Mouse (Mus musculus): ENCODE data around the gene Abtb1. TPM values are rescaled to one million over a fixed set of nuclear protein-coding genes. Genes with fewer than 3 reads are reported as not detected.

Abtb1 gene
- polyA plus RNA-seq, 1 experiment from 2014 or later: 26.4 TPM

GRCm38 (mm10) chr6:88826088-88826487 is 15.7 kb downstream of the Abtb1 start:
- H3K4me1 ChIP-seq: peaks cover 19% of the 10 kb centered on the region
- H3K36me3 ChIP-seq (replicated peaks): no peaks in the 10 kb centered on the region
- no peak for DNase-seq (ENCODE audit: low spot score)
- H3K9me3 ChIP-seq: no peaks in the 10 kb centered on the region
- WGBS: 48% methylated on average over 3 of the region's 3 CpGs
- no peak overlapping the region for H3K4me3 ChIP-seq
- H3K27me3 ChIP-seq (replicated peaks; ENCODE audit: low read depth, poor library complexity, severe bottlenecking): peaks cover 9% of the 10 kb centered on the region; the same call in 1 of the 2 replicates
- H3K27ac ChIP-seq (replicated peaks): no peak overlapping the region

DNA sequence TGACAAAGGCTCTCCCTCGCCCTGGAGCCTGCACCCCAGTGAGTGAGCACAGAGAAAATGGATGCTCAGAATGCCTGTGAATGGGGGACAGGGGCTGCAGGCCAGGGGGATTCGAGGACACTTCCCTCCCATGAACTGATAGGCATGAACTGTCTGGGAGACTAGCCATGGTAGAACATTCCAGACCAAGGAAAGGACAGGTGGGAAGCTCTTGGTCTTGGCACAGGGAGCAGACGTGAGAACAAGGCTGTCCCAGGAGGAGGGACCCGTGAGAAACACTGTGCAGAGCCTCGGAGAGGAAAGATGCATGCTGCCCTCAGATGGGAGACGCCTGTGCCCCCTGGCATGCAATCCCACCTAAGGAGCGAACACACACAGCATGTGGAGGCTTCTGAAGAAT is 17.6 kb downstream of the Abtb1 start:
- no peak overlapping the region for H3K4me3 ChIP-seq
- no peaks in the 10 kb centered on the region for H3K9me3 ChIP-seq
- H3K27me3 ChIP-seq (replicated peaks; ENCODE audit: low read depth, poor library complexity, severe bottlenecking): no peaks in the 10 kb centered on the region
- H3K36me3 ChIP-seq (replicated peaks): no peaks in the 10 kb centered on the region
- 71% methylated on average over 7 of the region's 7 CpGs for whole genome bisulfite sequencing
- peaks cover 31% of the 10 kb centered on the region for H3K4me1 ChIP-seq
- H3K27ac ChIP-seq (replicated peaks): no peak overlapping the region
- no peak for DNase-seq (ENCODE audit: low spot score)

DNA sequence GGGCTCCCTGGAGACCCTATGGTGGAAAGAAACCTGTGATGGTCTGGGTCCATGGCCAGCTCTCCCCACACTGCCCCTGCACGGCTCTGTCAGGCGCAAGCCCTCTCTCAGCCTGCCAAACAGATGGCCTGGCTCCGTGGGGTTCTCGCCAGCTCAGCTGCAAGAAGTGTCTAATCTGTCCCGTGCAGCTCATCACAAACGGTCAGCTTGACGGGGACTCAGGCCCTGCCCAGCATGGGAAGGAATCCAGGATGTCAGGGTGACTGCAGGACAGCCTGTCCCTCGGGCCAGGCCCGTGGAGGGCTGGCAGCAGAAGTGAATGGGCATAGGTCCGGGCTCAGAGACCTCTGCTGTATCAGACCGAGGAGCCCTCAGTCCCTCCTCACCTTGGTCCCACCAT is 19.9 kb downstream of the Abtb1 start:
- Histone ChIP-seq H3K27ac (replicated peaks) (no peak overlapping the region), H3K9me3 (no peaks in the 10 kb centered on the region), H3K4me1 (peaks cover 23% of the 10 kb centered on the region), H3K4me3 (no peak overlapping the region), H3K27me3 (replicated peaks; ENCODE audit: low read depth, poor library complexity, severe bottlenecking) (no peaks in the 10 kb centered on the region), H3K36me3 (replicated peaks) (no peaks in the 10 kb centered on the region)
- DNase-seq (ENCODE audit: low spot score): no peak
- 86% methylated on average over 11 of the region's 11 CpGs for WGBS

GRCm38 (mm10) chr6:88821294-88821693 is 20.5 kb downstream of the Abtb1 start:
- H3K4me3 ChIP-seq: no peak overlapping the region
- no peaks in the 10 kb centered on the region for H3K9me3 ChIP-seq
- H3K27me3 ChIP-seq (replicated peaks; ENCODE audit: low read depth, poor library complexity, severe bottlenecking): no peaks in the 10 kb centered on the region
- WGBS: 92% methylated on average over 6 of the region's 6 CpGs
- no peaks in the 10 kb centered on the region for H3K36me3 ChIP-seq (replicated peaks)
- DNase-seq (ENCODE audit: low spot score): no peak
- no peak overlapping the region for H3K27ac ChIP-seq (replicated peaks)
- peaks cover 17% of the 10 kb centered on the region for H3K4me1 ChIP-seq

- H3K27ac ChIP-seq (replicated peaks): no peak overlapping the region
- H3K9me3 ChIP-seq: no peaks in the 10 kb centered on the region
- no peaks in the 10 kb centered on the region for H3K36me3 ChIP-seq (replicated peaks)
- 0 out of 2 replicates have a peak, but pooled peaks cover 3% of the 10 kb centered on the region for H3K27me3 ChIP-seq (replicated peaks; ENCODE audit: low read depth, poor library complexity, severe bottlenecking)
- DNase-seq (ENCODE audit: low spot score): no peak
- peaks cover 15% of the 10 kb centered on the region for H3K4me1 ChIP-seq
- no peak overlapping the region for H3K4me3 ChIP-seq
- 39% methylated on average over 3 of the region's 3 CpGs for WGBS
Observed at GRCm38 (mm10) chr6:88820853-88821252, 20.9 kb downstream of the Abtb1 start.

DNA sequence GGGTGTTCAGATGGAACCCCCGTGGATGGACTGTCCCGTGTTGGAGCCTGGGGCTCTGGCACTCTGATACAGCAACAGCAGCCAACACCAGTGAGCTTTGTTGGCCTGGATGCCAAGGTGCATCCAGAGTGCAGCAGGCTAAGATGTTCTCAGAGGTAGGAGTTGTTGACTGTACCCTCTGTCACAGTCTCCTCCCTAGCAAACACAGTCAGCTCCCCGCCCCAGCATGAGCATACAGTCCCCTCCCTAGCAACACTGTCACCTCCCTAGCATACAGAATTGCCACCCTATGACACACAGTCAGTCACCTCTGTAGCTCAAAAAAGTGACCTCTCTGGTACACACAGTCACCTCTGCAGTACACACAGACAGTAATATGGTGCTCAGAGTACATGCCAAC is 24.9 kb downstream of the Abtb1 start:
- Histone ChIP-seq H3K4me1 (peaks cover 29% of the 10 kb centered on the region), H3K9me3 (no peaks in the 10 kb centered on the region), H3K27me3 (replicated peaks; ENCODE audit: low read depth, poor library complexity, severe bottlenecking) (0 out of 2 replicates have a peak, but pooled peaks cover 3% of the 10 kb centered on the region), H3K27ac (replicated peaks) (no peak overlapping the region), H3K4me3 (no peak overlapping the region), H3K36me3 (replicated peaks) (no peaks in the 10 kb centered on the region)
- DNase-seq (ENCODE audit: low spot score): no peak
- WGBS: 83% methylated on average over 3 of the region's 3 CpGs

- Histone ChIP-seq H3K27ac (replicated peaks) (no peak overlapping the region; the same call in 1 of the 2 replicates), H3K27me3 (replicated peaks; ENCODE audit: low read depth, poor library complexity, severe bottlenecking) (0 out of 2 replicates have a peak, but pooled peaks cover 3% of the 10 kb centered on the region), H3K9me3 (no peaks in the 10 kb centered on the region), H3K4me3 (no peak overlapping the region), H3K4me1 (peaks cover 34% of the 10 kb centered on the region), H3K36me3 (replicated peaks) (no peaks in the 10 kb centered on the region)
- no peak for DNase-seq (ENCODE audit: low spot score)
- 88% methylated on average over 3 of the region's 3 CpGs for WGBS
Observed at GRCm38 (mm10) chr6:88815489-88815888, 26.3 kb downstream of the Abtb1 start.

DNA sequence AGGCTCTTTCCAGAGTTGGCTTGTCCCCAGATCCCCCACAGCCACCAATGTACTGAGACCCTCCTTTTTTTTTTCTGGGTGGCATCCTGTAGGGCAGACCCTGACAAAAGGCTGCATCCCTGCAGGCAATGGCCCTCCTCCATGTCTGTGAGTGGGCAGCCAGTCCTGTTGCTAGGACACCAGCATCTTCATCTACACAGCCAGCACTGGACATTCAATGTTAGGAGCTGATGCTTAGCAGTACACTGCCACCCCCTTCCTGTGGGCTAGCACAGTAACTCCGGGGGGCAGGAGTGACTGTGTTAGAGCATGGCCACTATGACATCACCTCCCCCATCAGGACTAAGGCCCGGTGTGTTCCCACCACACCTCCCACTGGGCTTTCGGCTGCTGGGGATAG is 26.7 kb downstream of the Abtb1 start:
- no peaks in the 10 kb centered on the region for H3K36me3 ChIP-seq (replicated peaks)
- peak overlapping the region; percentile 30; the same call in 1 of the 2 replicates for H3K27ac ChIP-seq (replicated peaks)
- H3K27me3 ChIP-seq (replicated peaks; ENCODE audit: low read depth, poor library complexity, severe bottlenecking): 0 out of 2 replicates have a peak, but pooled peaks cover 3% of the 10 kb centered on the region
- H3K9me3 ChIP-seq: no peaks in the 10 kb centered on the region
- DNase-seq (ENCODE audit: low spot score): no peak
- no peak overlapping the region for H3K4me3 ChIP-seq
- 74% methylated on average over 3 of the region's 3 CpGs for WGBS
- H3K4me1 ChIP-seq: peaks cover 36% of the 10 kb centered on the region

DNA sequence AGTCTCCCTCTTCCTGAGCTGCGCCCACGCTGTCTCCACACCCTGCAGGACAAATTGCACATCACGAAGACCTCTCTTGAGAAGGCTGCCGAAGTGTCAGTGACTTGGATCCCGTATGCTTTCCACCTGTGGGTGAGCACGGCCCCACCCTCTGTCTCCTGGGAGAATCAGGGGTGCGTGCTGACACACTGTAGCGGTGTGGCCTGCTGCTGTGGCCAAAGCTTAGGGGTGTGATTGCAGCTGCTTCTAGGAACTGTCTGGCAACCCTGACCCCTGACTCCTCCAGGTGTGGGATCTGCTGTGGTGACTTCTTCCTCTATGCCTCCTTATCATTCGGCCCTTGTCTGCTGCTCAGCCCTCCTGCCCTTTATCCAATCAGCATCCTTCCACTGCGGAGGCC is 28.0 kb downstream of the Abtb1 start:
- Histone ChIP-seq H3K9me3 (no peaks in the 10 kb centered on the region), H3K36me3 (replicated peaks) (no peaks in the 10 kb centered on the region), H3K27ac (replicated peaks) (no peak overlapping the region), H3K4me1 (peaks cover 43% of the 10 kb centered on the region), H3K4me3 (no peak overlapping the region), H3K27me3 (replicated peaks; ENCODE audit: low read depth, poor library complexity, severe bottlenecking) (0 out of 2 replicates have a peak, but pooled peaks cover 3% of the 10 kb centered on the region)
- DNase-seq (ENCODE audit: low spot score): no peak
- 86% methylated on average over 10 of the region's 10 CpGs for WGBS

DNA sequence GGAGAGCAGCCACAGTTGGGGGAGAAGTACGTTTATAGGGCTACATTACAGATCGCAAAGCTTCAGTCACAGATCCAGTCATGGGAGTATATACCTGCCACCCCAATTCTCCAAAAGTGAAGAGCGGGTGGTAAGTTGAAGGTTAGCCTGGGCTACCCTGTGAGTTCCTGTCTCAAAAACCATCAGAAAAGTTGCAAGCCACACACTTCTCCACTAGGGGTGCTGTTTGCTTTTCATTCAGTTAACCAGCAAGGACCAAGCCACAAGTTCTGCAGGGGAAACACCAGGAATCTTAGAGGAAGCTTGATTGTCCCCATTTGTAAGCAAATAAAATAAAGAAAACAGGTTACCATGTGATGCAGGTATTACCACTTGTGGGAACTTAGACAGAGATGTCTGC is 28.9 kb downstream of the Abtb1 start:
- WGBS: 72% methylated on average over 3 of the region's 3 CpGs
- Histone ChIP-seq H3K27me3 (replicated peaks; ENCODE audit: low read depth, poor library complexity, severe bottlenecking) (0 out of 2 replicates have a peak, but pooled peaks cover 3% of the 10 kb centered on the region), H3K9me3 (no peaks in the 10 kb centered on the region), H3K4me1 (peaks cover 45% of the 10 kb centered on the region), H3K27ac (replicated peaks) (no peak overlapping the region), H3K36me3 (replicated peaks) (no peaks in the 10 kb centered on the region), H3K4me3 (no peak overlapping the region)
- DNase-seq (ENCODE audit: low spot score): peak; percentile 54

DNA sequence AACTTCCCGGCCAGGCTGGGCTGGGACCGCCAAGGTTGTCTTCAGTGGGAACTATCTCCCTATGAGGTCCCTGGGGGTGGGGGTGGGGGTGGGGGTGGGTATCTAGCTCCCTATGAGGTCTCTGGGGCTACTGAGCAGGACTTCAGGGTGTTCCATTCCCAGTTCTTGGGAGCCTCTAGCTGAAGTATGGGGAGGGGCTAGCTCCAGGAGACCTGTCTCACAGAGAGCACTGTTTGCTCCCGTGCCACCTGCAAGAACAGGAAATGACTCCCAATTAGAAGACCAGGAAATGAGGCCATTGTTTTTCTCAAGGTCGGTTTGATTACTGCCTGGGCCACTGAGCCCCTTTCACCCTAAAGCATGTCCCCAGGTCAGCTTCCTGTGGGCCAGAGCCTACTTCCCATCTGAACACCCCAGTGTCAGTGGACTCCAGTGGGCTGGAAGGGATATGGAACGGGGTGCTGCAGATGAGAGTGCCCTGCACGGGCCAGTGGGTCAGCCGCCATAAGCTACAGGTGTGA is 29.8 kb downstream of the Abtb1 start:
- Histone ChIP-seq H3K27ac (replicated peaks) (peak overlapping the region; percentile 54), H3K36me3 (replicated peaks) (no peaks in the 10 kb centered on the region), H3K4me3 (no peak overlapping the region), H3K4me1 (peaks cover 51% of the 10 kb centered on the region), H3K9me3 (no peaks in the 10 kb centered on the region), H3K27me3 (replicated peaks; ENCODE audit: low read depth, poor library complexity, severe bottlenecking) (0 out of 2 replicates have a peak, but pooled peaks cover 3% of the 10 kb centered on the region)
- WGBS: 64% methylated on average over 7 of the region's 7 CpGs
- no peak for DNase-seq (ENCODE audit: low spot score)

- no peaks in the 10 kb centered on the region for H3K9me3 ChIP-seq
- H3K4me3 ChIP-seq: no peak overlapping the region
- WGBS: 28% methylated on average over 7 of the region's 7 CpGs
- H3K4me1 ChIP-seq: peaks cover 51% of the 10 kb centered on the region
- H3K27ac ChIP-seq (replicated peaks): peak overlapping the region; percentile 54
- H3K36me3 ChIP-seq (replicated peaks): no peaks in the 10 kb centered on the region
- no peak for DNase-seq (ENCODE audit: low spot score)
- H3K27me3 ChIP-seq (replicated peaks; ENCODE audit: low read depth, poor library complexity, severe bottlenecking): 0 out of 2 replicates have a peak, but pooled peaks cover 3% of the 10 kb centered on the region
Observed at GRCm38 (mm10) chr6:88811396-88811795, 30.4 kb downstream of the Abtb1 start.

DNA sequence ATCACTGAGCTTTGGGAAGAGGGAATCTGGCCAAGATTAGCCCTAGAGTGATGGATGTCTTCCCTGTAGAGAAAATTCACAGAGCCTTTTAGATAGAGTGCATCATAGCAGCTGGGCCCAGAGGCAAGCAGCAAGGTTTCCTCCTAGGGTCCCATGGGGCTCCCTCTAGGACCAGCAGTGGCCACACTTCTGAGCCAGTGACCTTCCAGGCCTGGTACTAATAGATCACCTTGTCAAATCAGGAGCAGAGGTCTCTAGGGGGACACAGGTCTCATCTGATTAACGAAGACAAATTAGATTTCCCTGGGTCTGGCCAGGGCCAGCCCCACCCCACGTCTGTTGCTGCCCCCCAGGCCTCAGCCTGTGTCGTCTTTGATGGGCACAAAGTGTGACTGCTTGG is 31.5 kb downstream of the Abtb1 start:
- 43% methylated on average over 3 of the region's 3 CpGs for WGBS
- Histone ChIP-seq H3K9me3 (no peaks in the 10 kb centered on the region), H3K27ac (replicated peaks) (0 out of 2 replicates have a peak overlapping the region, but pooled peaks have one; percentile 41), H3K4me3 (no peak overlapping the region), H3K27me3 (replicated peaks; ENCODE audit: low read depth, poor library complexity, severe bottlenecking) (no peaks in the 10 kb centered on the region), H3K36me3 (replicated peaks) (no peaks in the 10 kb centered on the region), H3K4me1 (peaks cover 50% of the 10 kb centered on the region)
- no peak for DNase-seq (ENCODE audit: low spot score)
